In genomic region chr12:89854355-89854754, GRCm38 (mm10) we compare ENCODE assay signal across 22 mouse cellular contexts.
A peak's percentile ranks its signal among the peaks of the same experiment; 100 is the strongest.
DNase-seq lines count a peak whose midpoint lies in the region; ATAC-seq lines count a peak whose summit lies in the region.
"Had no signal": no experiment of that assay in that cellular context is flagged by ENCODE, and none has a peak within 500 bp of the region (broad histone marks: within the 10 kb centered on the region; RNA-seq: fewer than 3 reads in every experiment).

No protein-coding gene starts in this region.

- no peak overlapping the region for H3K4me2 ChIP-seq in hindbrain, embryonic 12.5 days (replicated peaks)
- H3K4me2 ChIP-seq in hindbrain, embryonic 14.5 days (replicated peaks), result no peak overlapping the region
- peak overlapping the region; percentile 21 for H3K4me2 ChIP-seq in neural tube, embryonic 13.5 days
- H3K4me2 ChIP-seq: liver, embryonic 11.5 days had no signal

- no peaks in the 10 kb centered on the region for H3K9me3 ChIP-seq in hindbrain, embryonic 12.5 days (replicated peaks)
- no peaks in the 10 kb centered on the region for H3K9me3 ChIP-seq in hindbrain, embryonic 14.5 days (ENCODE audit: control insufficient read depth, low read length)
- H3K9me3 ChIP-seq in neural tube, embryonic 13.5 days, result no peaks in the 10 kb centered on the region
- H3K9me3 ChIP-seq: embryonic facial prominence, embryonic 10.5 days; heart, embryonic 10.5 days had no signal

- no peaks in the 10 kb centered on the region for H3K36me3 ChIP-seq in hindbrain, embryonic 12.5 days
- H3K36me3 ChIP-seq in hindbrain, embryonic 14.5 days (replicated peaks; ENCODE audit: control insufficient read depth, insufficient read depth), result no peaks in the 10 kb centered on the region
- no peaks in the 10 kb centered on the region for H3K36me3 ChIP-seq in neural tube, embryonic 13.5 days
- H3K36me3 ChIP-seq: embryonic facial prominence, embryonic 10.5 days; G1E; heart, embryonic 10.5 days had no signal

- WGBS in hindbrain, embryonic 12.5 days, result 35% methylated on average over 4 of the region's 4 CpGs
- whole genome bisulfite sequencing in hindbrain, embryonic 14.5 days, result 34% methylated on average over 4 of the region's 4 CpGs
- 6% methylated on average over 4 of the region's 4 CpGs for WGBS in neural tube, embryonic 13.5 days

- H3K9ac ChIP-seq in hindbrain, embryonic 12.5 days, result no peak overlapping the region
- no peak overlapping the region for H3K9ac ChIP-seq in hindbrain, embryonic 14.5 days
- no peak overlapping the region for H3K9ac ChIP-seq in neural tube, embryonic 13.5 days
- H3K9ac ChIP-seq: liver, postnatal 0 days had no signal

- H3K4me3 ChIP-seq in hindbrain, embryonic 12.5 days, result no peak overlapping the region
- no peak overlapping the region for H3K4me3 ChIP-seq in hindbrain, embryonic 14.5 days (replicated peaks; ENCODE audit: low read length)
- no peak overlapping the region for H3K4me3 ChIP-seq in neural tube, embryonic 13.5 days
- H3K4me3 ChIP-seq: embryonic facial prominence, embryonic 10.5 days; heart, embryonic 10.5 days had no signal

- DNase-seq in hindbrain, embryonic 14.5 days (ENCODE audit: low spot score), result no peak
- DNase-seq in neural tube, embryonic 10.5 days (ENCODE audit: extremely low spot score, low spot score), result no peak
- peak; percentile 19 for DNase-seq in forelimb bud, embryonic 11.5 days (ENCODE audit: low read depth, low spot score)
- DNase-seq in liver, result no peak
- no peak for DNase-seq in ovary, adult 18-20 months (ENCODE audit: low spot score)
- DNase-seq: adrenal gland, adult 8-10 months; B cell, adult 2 months; cerebellum, adult 8-10 months; kidney, adult 18-20 months; kidney, postnatal 4 days; liver, postnatal 0 days; thymus, adult 2 months had no signal

- peaks cover 11% of the 10 kb centered on the region for H3K4me1 ChIP-seq in hindbrain, embryonic 12.5 days
- peaks cover 5% of the 10 kb centered on the region; the same call in 1 of the 2 replicates for H3K4me1 ChIP-seq in hindbrain, embryonic 14.5 days (replicated peaks; ENCODE audit: control insufficient read depth, insufficient read depth, low read length)
- peaks cover 18% of the 10 kb centered on the region for H3K4me1 ChIP-seq in neural tube, embryonic 13.5 days (replicated peaks)
- H3K4me1 ChIP-seq: heart, embryonic 10.5 days had no signal

- H3K27me3 ChIP-seq in hindbrain, embryonic 12.5 days, result no peaks in the 10 kb centered on the region
- H3K27me3 ChIP-seq in hindbrain, embryonic 14.5 days (ENCODE audit: control insufficient read depth, insufficient read depth, low read length), result no peaks in the 10 kb centered on the region
- H3K27me3 ChIP-seq in neural tube, embryonic 13.5 days, result no peaks in the 10 kb centered on the region
- H3K27me3 ChIP-seq: CH12.LX had no signal

- H3K27ac ChIP-seq in hindbrain, embryonic 12.5 days, result peak overlapping the region; percentile 8; the same call in 1 of the 2 replicates
- no peak overlapping the region for H3K27ac ChIP-seq in hindbrain, embryonic 14.5 days
- peak overlapping the region; percentile 52; the same call in 1 of the 2 replicates for H3K27ac ChIP-seq in neural tube, embryonic 13.5 days (replicated peaks)
- H3K27ac ChIP-seq: embryonic facial prominence, embryonic 10.5 days; heart, embryonic 10.5 days; macrophage had no signal

- ATAC-seq in hindbrain, embryonic 12.5 days (ENCODE audit: low FRiP score), result no peak
- ATAC-seq in hindbrain, embryonic 14.5 days (ENCODE audit: low FRiP score), result no peak
- no peak for ATAC-seq in neural tube, embryonic 13.5 days (ENCODE audit: low read depth)
- ATAC-seq: activated CD4-positive, CD25-positive, alpha-beta regulatory T cell, adult 4 months; liver, postnatal 0 days; lung, postnatal 0 days had no signal
